Mouse (Mus musculus) spleen, adult 2 months (tissue): Measurements from ENCODE around the gene Wdr63.

ENCODE experiments used
- CTCF ChIP-seq: fragments of 200-500 bp; IDR thresholded peaks from 2 replicates; pipeline ENCODE4 v1.5.1; 2011; ENCODE audit warnings: mild to moderate bottlenecking, inconsistent platforms; ENCODE audit not compliant: insufficient read depth, insufficient read length, insufficient replicate concordance; ENCODE audit errors: extremely low read depth
- POLR2A ChIP-seq: fragments of 200-500 bp; IDR thresholded peaks from 2 replicates; pipeline ENCODE4 v1.6.1; 2011; ENCODE audit warnings: low read depth, low read length, inconsistent platforms

GRCm38 (mm10) chr3:146122125-146122420 lies 14.1 kb upstream of the Wdr63 start:
- TF ChIP-seq POLR2A: no peak
- no peak for TF ChIP-seq CTCF
